Mouse (Mus musculus) forebrain, embryonic 13.5 days (tissue): ENCODE data around the gene Kcnq4. TPM values are rescaled to one million over a fixed set of nuclear protein-coding genes. Genes with fewer than 3 reads are reported as not detected.

Source experiments
- ATAC-seq: fragments of 200-750 bp; cut with Nextera tagmentation; 2 replicates; pipeline ENCODE4 v1.8.0; 2017
- H3K27ac ChIP-seq: fragments of 300-500 bp; sonication (generic); 2 replicates; pipeline ENCODE4 v1.5.1; 2015; ENCODE audit warnings: inconsistent platforms, mild to moderate bottlenecking, moderate library complexity
- H3K27me3 ChIP-seq: fragments of 300-500 bp; sonication (generic); 2 replicates; pipeline ENCODE4 v1.6.1; 2015; ENCODE audit warnings: mild to moderate bottlenecking, inconsistent platforms
- H3K36me3 ChIP-seq: fragments of 300-500 bp; sonication (generic); 2 replicates; pipeline ENCODE4 v1.6.1; 2015; ENCODE audit warnings: mild to moderate bottlenecking, inconsistent platforms; ENCODE audit not compliant: poor library complexity, severe bottlenecking
- H3K4me1 ChIP-seq: fragments of 300-500 bp; sonication (generic); 2 replicates; pipeline ENCODE4 v1.6.1; 2015; ENCODE audit warnings: inconsistent platforms
- H3K4me2 ChIP-seq: fragments of 300-500 bp; sonication (generic); 2 replicates; pipeline ENCODE4 v1.6.1; 2015; ENCODE audit warnings: inconsistent platforms, mild to moderate bottlenecking, moderate library complexity
- H3K4me3 ChIP-seq: fragments of 300-500 bp; sonication (generic); 2 replicates; pipeline ENCODE4 v1.5.1; 2015; ENCODE audit warnings: mild to moderate bottlenecking, inconsistent platforms
- H3K9ac ChIP-seq: fragments of 300-500 bp; sonication (generic); 2 replicates; pipeline ENCODE4 v1.6.1; 2015; ENCODE audit warnings: mild to moderate bottlenecking, inconsistent platforms
- H3K9me3 ChIP-seq: fragments of 300-500 bp; sonication (generic); replicated peaks from 2 replicates; pipeline ENCODE4 v1.6.1; 2016; ENCODE audit warnings: inconsistent platforms
- WGBS: fragments of 180-500 bp; shearing (Covaris S2); methylation state at CpG from one replicate; pipeline ENCODE4 v1.1.7; 2015; 5-methylcytosine and 5-hydroxymethylcytosine counted together
- polyA plus RNA-seq: library from polyadenylated mRNA; unstranded; fragments of >200 nt; fragmentation: Nextera tagmentation; extraction: Ambion mirVana; gene quantifications from 2 replicates; pipeline ENCODE4 v1.2.1, GENCODE M21; 2015

The Kcnq4 gene
- polyA plus RNA-seq, 1 experiment from 2014 or later, result 3.4 TPM

DNA sequence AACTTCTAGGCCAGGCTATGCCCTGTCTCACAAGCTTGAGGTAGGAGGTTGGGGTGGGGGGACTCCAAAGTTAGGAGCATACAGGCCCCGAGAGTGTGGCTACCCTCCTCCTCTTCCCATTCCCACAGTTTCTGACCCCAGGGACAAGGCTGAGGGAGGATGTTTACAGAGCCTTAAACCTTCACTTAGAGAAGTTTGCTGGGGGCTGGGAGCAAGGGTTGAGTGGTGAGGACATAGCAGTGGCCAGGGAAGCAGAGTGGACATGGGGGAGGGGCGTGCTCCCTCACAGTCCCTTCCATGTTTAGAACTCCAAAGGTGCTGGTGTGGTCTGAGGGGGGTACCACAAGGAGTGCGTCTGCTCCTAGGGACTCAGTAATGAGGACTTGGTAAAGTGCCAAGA is 4.8 kb downstream of the Kcnq4 start:
- H3K4me3 ChIP-seq, result no peak overlapping the region
- WGBS, result 52% methylated on average over 3 of the region's 3 CpGs
- H3K27me3 ChIP-seq, result peaks cover 61% of the 10 kb centered on the region
- H3K9me3 ChIP-seq, result no peaks in the 10 kb centered on the region
- H3K9ac ChIP-seq, result no peak overlapping the region
- H3K4me1 ChIP-seq, result peaks cover 24% of the 10 kb centered on the region
- H3K36me3 ChIP-seq, result no peaks in the 10 kb centered on the region
- no peak for ATAC-seq
- H3K4me2 ChIP-seq, result no peak overlapping the region
- no peak overlapping the region for H3K27ac ChIP-seq

DNA sequence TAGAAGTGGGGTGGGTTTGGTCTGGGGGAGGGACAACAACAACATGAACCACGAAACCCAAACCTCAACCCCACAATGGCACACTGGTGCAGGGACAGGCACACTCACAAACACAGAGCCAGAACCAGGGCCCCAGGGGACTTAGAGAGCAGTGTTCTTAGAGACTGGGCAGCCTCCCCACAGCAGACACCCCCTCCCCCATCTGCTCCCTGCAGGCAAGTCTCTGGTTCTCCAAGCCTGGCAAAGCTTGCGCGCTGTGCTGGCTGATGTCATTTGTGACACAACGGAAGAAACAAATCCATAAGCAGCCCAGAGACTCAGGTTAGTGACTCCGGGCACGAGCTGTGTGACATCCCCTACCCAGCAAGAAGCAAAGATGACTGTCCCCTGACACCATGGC is 7.1 kb downstream of the Kcnq4 start:
- Histone ChIP-seq H3K4me3 (no peak overlapping the region), H3K36me3 (no peaks in the 10 kb centered on the region), H3K9me3 (no peaks in the 10 kb centered on the region), H3K4me1 (peaks cover 6% of the 10 kb centered on the region), H3K4me2 (no peak overlapping the region), H3K27ac (no peak overlapping the region), H3K9ac (no peak overlapping the region), H3K27me3 (peaks cover 50% of the 10 kb centered on the region)
- WGBS, result 75% methylated on average over 6 of the region's 6 CpGs
- no peak for ATAC-seq

DNA sequence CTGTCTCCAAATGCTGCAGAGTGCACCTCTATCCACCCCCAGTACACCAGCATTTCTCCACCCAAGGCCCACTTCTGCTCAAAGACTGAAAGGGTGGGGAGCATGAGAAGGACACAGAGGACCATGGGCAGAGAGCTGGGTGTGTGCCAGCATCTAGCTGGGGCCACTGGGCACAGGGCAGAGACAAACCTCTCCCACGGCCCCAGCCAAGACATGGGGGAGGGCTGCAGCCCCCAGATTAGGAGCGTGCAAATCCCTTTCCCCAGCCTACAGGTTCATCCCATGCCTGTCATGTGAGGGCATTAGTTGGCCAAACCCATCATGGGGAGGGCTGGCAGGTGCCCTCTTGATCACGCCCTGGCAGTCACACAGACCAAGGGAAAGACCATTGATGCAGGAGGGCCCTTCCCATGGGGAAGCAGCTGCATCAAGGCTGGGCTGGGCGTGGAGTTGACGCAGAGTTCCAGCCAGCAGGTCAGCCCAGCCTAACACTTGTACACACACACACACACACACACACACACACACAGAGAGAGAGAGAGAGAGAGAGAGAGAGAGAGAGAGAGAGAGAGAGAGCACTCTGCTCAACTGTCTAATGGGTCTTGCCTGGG is 14.3 kb downstream of the Kcnq4 start:
- no peak overlapping the region for H3K27ac ChIP-seq
- no peaks in the 10 kb centered on the region for H3K9me3 ChIP-seq
- no peaks in the 10 kb centered on the region for H3K36me3 ChIP-seq
- ATAC-seq, result peak; percentile 25; the same call in 1 of the 2 replicates
- H3K9ac ChIP-seq, result no peak overlapping the region
- no peak overlapping the region for H3K4me3 ChIP-seq
- WGBS, result 64% methylated on average over 5 of the region's 5 CpGs
- H3K4me2 ChIP-seq, result no peak overlapping the region
- H3K27me3 ChIP-seq, result peaks cover 39% of the 10 kb centered on the region
- peaks cover 13% of the 10 kb centered on the region; the same call in 1 of the 2 replicates for H3K4me1 ChIP-seq

GRCm38 (mm10) chr4:120732737-120733136 is 15.7 kb downstream of the Kcnq4 start:
- H3K4me3 ChIP-seq, result no peak overlapping the region
- H3K4me1 ChIP-seq, result peaks cover 13% of the 10 kb centered on the region; the same call in 1 of the 2 replicates
- H3K9me3 ChIP-seq, result no peaks in the 10 kb centered on the region
- 82% methylated on average over 6 of the region's 6 CpGs for WGBS
- no peak overlapping the region for H3K27ac ChIP-seq
- H3K9ac ChIP-seq, result no peak overlapping the region
- peaks cover 27% of the 10 kb centered on the region for H3K27me3 ChIP-seq
- no peak overlapping the region for H3K4me2 ChIP-seq
- ATAC-seq, result no peak
- H3K36me3 ChIP-seq, result no peaks in the 10 kb centered on the region

- under 1% methylated on average over 40 of the region's 40 CpGs for WGBS
- no peak overlapping the region for H3K27ac ChIP-seq
- H3K9ac ChIP-seq, result peak overlapping the region; percentile 55
- H3K9me3 ChIP-seq, result no peaks in the 10 kb centered on the region
- ATAC-seq, result peak; percentile 91
- H3K36me3 ChIP-seq, result no peaks in the 10 kb centered on the region
- H3K4me3 ChIP-seq, result peak overlapping the region; percentile 47
- H3K4me1 ChIP-seq, result peaks cover 13% of the 10 kb centered on the region; the same call in 1 of the 2 replicates
- peaks cover 22% of the 10 kb centered on the region for H3K27me3 ChIP-seq
- peak overlapping the region; percentile 80 for H3K4me2 ChIP-seq
These were observed 17.3 kb downstream of the Kcnq4 start for GRCm38 (mm10) chr4:120731030-120731644.

- H3K9ac ChIP-seq, result peak overlapping the region; percentile 55; the same call in 1 of the 2 replicates
- peak overlapping the region; percentile 80 for H3K4me2 ChIP-seq
- ATAC-seq, result peak; percentile 11; the same call in 1 of the 2 replicates
- no peak overlapping the region for H3K27ac ChIP-seq
- H3K4me1 ChIP-seq, result peaks cover 13% of the 10 kb centered on the region; the same call in 1 of the 2 replicates
- H3K36me3 ChIP-seq, result no peaks in the 10 kb centered on the region
- peak overlapping the region; percentile 47 for H3K4me3 ChIP-seq
- 29% methylated on average over 6 of the region's 6 CpGs for WGBS
- peaks cover 22% of the 10 kb centered on the region for H3K27me3 ChIP-seq
- H3K9me3 ChIP-seq, result no peaks in the 10 kb centered on the region
These were observed 17.8 kb downstream of the Kcnq4 start for GRCm38 (mm10) chr4:120730574-120730973.

DNA sequence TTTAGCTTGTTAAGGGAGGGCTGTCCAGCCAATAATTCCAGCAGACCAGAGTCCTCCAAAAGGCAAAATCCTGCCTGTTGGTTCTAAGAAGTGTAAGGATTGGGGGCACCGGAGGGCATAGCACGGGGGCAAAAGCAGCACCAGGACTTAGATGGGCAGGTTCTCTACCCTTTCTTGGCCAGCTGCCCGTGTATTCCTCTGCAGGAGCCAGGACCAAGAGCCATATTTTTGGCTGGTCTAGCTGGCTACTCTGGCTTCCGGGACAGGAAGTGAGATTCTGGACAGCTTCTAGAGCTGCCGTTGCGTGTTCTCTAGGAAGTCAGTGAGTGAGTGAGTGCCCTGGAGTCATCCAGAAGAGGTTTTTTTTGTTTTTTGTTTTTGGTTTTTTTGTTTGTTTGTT is 18.3 kb downstream of the Kcnq4 start:
- H3K4me1 ChIP-seq, result peaks cover 13% of the 10 kb centered on the region; the same call in 1 of the 2 replicates
- no peak overlapping the region for H3K27ac ChIP-seq
- no peak overlapping the region for H3K4me2 ChIP-seq
- no peak for ATAC-seq
- H3K9me3 ChIP-seq, result no peaks in the 10 kb centered on the region
- 71% methylated on average over 6 of the region's 6 CpGs for WGBS
- no peak overlapping the region for H3K4me3 ChIP-seq
- peaks cover 22% of the 10 kb centered on the region for H3K27me3 ChIP-seq
- no peaks in the 10 kb centered on the region for H3K36me3 ChIP-seq
- H3K9ac ChIP-seq, result no peak overlapping the region

GRCm38 (mm10) chr4:120729441-120729840 is 19.0 kb downstream of the Kcnq4 start:
- ATAC-seq, result no peak
- 39% methylated on average over 6 of the region's 6 CpGs for WGBS
- peaks cover 22% of the 10 kb centered on the region for H3K27me3 ChIP-seq

DNA sequence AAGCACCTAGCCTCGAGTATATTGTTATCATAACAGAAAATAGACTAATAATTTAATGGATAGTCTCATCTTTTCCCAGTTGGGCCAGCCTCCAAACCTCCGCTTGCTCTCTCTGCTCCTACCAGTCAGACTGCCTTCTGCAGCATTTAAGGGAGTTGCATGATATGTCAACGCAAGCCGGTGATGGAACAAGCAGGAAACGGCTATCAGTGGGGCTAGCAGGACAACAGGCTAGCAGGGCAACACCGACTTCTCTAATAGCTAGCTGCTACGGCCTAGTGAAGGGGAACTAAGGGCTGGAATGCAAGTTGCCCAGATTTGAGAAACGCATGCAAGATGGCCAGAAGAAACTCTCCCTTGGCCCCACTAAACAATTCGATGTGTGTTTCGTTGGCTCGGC is 20.6 kb downstream of the Kcnq4 start:
- Histone ChIP-seq H3K4me2 (no peak overlapping the region), H3K9ac (no peak overlapping the region), H3K27ac (no peak overlapping the region), H3K4me1 (peaks cover 7% of the 10 kb centered on the region; the same call in 1 of the 2 replicates), H3K36me3 (no peaks in the 10 kb centered on the region), H3K27me3 (peaks cover 22% of the 10 kb centered on the region), H3K4me3 (no peak overlapping the region), H3K9me3 (no peaks in the 10 kb centered on the region)
- WGBS, result 84% methylated on average over 11 of the region's 11 CpGs
- no peak for ATAC-seq

More at GRCm38 (mm10) chr4:120729441-120729840, 19.0 kb downstream of the Kcnq4 start:
- peaks cover 13% of the 10 kb centered on the region; the same call in 1 of the 2 replicates for H3K4me1 ChIP-seq
- no peak overlapping the region for H3K4me3 ChIP-seq
- H3K9me3 ChIP-seq, result no peaks in the 10 kb centered on the region
- H3K4me2 ChIP-seq, result no peak overlapping the region
- no peak overlapping the region for H3K27ac ChIP-seq
- H3K36me3 ChIP-seq, result no peaks in the 10 kb centered on the region
- H3K9ac ChIP-seq, result no peak overlapping the region

- Histone ChIP-seq H3K4me2 (no peak overlapping the region), H3K9ac (no peak overlapping the region)
- ATAC-seq, result no peak
These were observed 22.2 kb downstream of the Kcnq4 start for GRCm38 (mm10) chr4:120726174-120726573.

GRCm38 (mm10) chr4:120725516-120726090 is 22.8 kb downstream of the Kcnq4 start:
- Histone ChIP-seq H3K27ac (no peak overlapping the region), H3K4me1 (no peaks in the 10 kb centered on the region), H3K4me3 (no peak overlapping the region), H3K36me3 (no peaks in the 10 kb centered on the region), H3K4me2 (no peak overlapping the region), H3K9me3 (no peaks in the 10 kb centered on the region), H3K27me3 (peaks cover 6% of the 10 kb centered on the region; the same call in 1 of the 2 replicates), H3K9ac (no peak overlapping the region)
- no peak for ATAC-seq
- WGBS, result 34% methylated on average over 5 of the region's 5 CpGs

More at GRCm38 (mm10) chr4:120726174-120726573, 22.2 kb downstream of the Kcnq4 start:
- no peak overlapping the region for H3K27ac ChIP-seq
- H3K9me3 ChIP-seq, result no peaks in the 10 kb centered on the region
- H3K4me3 ChIP-seq, result no peak overlapping the region
- H3K27me3 ChIP-seq, result peaks cover 8% of the 10 kb centered on the region; the same call in 1 of the 2 replicates
- WGBS, result 61% methylated on average over 4 of the region's 4 CpGs
- no peaks in the 10 kb centered on the region for H3K36me3 ChIP-seq
- peaks cover under 1% of the 10 kb centered on the region; the same call in 1 of the 2 replicates for H3K4me1 ChIP-seq

- Histone ChIP-seq H3K9me3 (no peaks in the 10 kb centered on the region), H3K27me3 (peaks cover 25% of the 10 kb centered on the region), H3K9ac (no peak overlapping the region), H3K27ac (no peak overlapping the region), H3K36me3 (no peaks in the 10 kb centered on the region), H3K4me2 (no peak overlapping the region), H3K4me3 (no peak overlapping the region), H3K4me1 (0 out of 2 replicates have a peak, but pooled peaks cover 2% of the 10 kb centered on the region)
- WGBS, result 50% methylated on average over 2 of the region's 2 CpGs
- ATAC-seq, result no peak
These were observed 26.8 kb downstream of the Kcnq4 start for GRCm38 (mm10) chr4:120721574-120721973.
